13 mouse cellular contexts compared by ENCODE assay signal in genomic region chr8:11324801-11325395, GRCm38 (mm10). TPM values are rescaled to one million over a fixed set of nuclear protein-coding genes. Genes with fewer than 3 reads are reported as not detected.
A peak's percentile ranks its signal among the peaks of the same experiment; 100 is the strongest.
DNase-seq lines count a peak whose midpoint lies in the region; ATAC-seq and TF ChIP-seq lines count a peak whose summit lies in the region.
"Had no signal": no experiment of that assay in that cellular context is flagged by ENCODE, and none has a peak within 500 bp of the region (broad histone marks: within the 10 kb centered on the region; RNA-seq: fewer than 3 reads in every experiment).

No protein-coding gene starts in this region.

- no peak overlapping the region for H3K9ac ChIP-seq in heart, adult 2 months (ENCODE audit: low read depth, low read length)
- peak overlapping the region; percentile 36; the same call in 1 of the 2 replicates for H3K9ac ChIP-seq in heart, embryonic 14.5 days (ENCODE audit: low read length)
- 0 out of 2 replicates have a peak overlapping the region, but pooled peaks have one; percentile 28 for H3K9ac ChIP-seq in kidney, postnatal 0 days (ENCODE audit: low read depth, low read length)
- H3K9ac ChIP-seq in liver, embryonic 12.5 days, result no peak overlapping the region
- H3K9ac ChIP-seq: lung, embryonic 15.5 days had no signal

- no peak for ATAC-seq in heart, embryonic 14.5 days (ENCODE audit: insufficient number of reproducible peaks, insufficient read depth, low FRiP score, low read depth)
- no peak for ATAC-seq in kidney, postnatal 0 days (replicated peaks; ENCODE audit: low FRiP score, low read depth)
- ATAC-seq in liver, embryonic 12.5 days, result no peak

- no peaks in the 10 kb centered on the region for H3K27me3 ChIP-seq in heart, adult 2 months (ENCODE audit: control insufficient read depth, insufficient read depth, low read length)
- H3K27me3 ChIP-seq in heart, embryonic 14.5 days (ENCODE audit: control insufficient read depth, insufficient read depth, low read length), result no peaks in the 10 kb centered on the region
- H3K27me3 ChIP-seq in kidney, postnatal 0 days (ENCODE audit: insufficient read depth, low read length), result no peaks in the 10 kb centered on the region
- no peaks in the 10 kb centered on the region for H3K27me3 ChIP-seq in liver, embryonic 12.5 days (replicated peaks)
- H3K27me3 ChIP-seq: lung, embryonic 15.5 days had no signal

- 27% methylated on average over 6 of the region's 6 CpGs for WGBS in heart, adult 2 months
- 36% methylated on average over 6 of the region's 6 CpGs for WGBS in heart, embryonic 14.5 days
- WGBS in kidney, postnatal 0 days, result 59% methylated on average over 6 of the region's 6 CpGs
- 55% methylated on average over 6 of the region's 6 CpGs for WGBS in liver, embryonic 12.5 days (ENCODE audit: insufficient replicate concordance)

- H3K4me3 ChIP-seq in heart, adult 2 months, result no peak overlapping the region
- no peak overlapping the region for H3K4me3 ChIP-seq in heart, embryonic 14.5 days (ENCODE audit: control insufficient read depth in 1 of 2, insufficient read depth in 1 of 2, low read depth in 1 of 2, low read length in 2 of 2)
- H3K4me3 ChIP-seq in kidney, postnatal 0 days (replicated peaks; ENCODE audit: low read depth, low read length), result no peak overlapping the region
- H3K4me3 ChIP-seq in liver, embryonic 12.5 days, result no peak overlapping the region
- H3K4me3 ChIP-seq: layer of hippocampus, adult 2 months; lung, embryonic 15.5 days had no signal

- TF ChIP-seq POLR2A in heart, adult 2 months (IDR thresholded peaks at IDR 0.05; ENCODE audit: insufficient read depth, low read depth, low read length), result no peak

- no peak overlapping the region for H3K4me2 ChIP-seq in heart, embryonic 14.5 days (ENCODE audit: low read length)
- H3K4me2 ChIP-seq in kidney, postnatal 0 days (ENCODE audit: low read length), result no peak overlapping the region
- no peak overlapping the region for H3K4me2 ChIP-seq in liver, embryonic 12.5 days
- H3K4me2 ChIP-seq: lung, embryonic 15.5 days; midbrain, embryonic 11.5 days had no signal

- peaks cover 9% of the 10 kb centered on the region for H3K79me2 ChIP-seq in heart, adult 2 months (replicated peaks; ENCODE audit: control insufficient read depth, insufficient read depth, low read length)

- intact Hi-C loops in heart, adult 2 months (cut with DNase I), result no loop called here
- intact Hi-C loops in heart, postnatal 25 days (cut with DNase I), result no loop called here

- H3K4me1 ChIP-seq in heart, adult 2 months (ENCODE audit: control insufficient read depth, insufficient read depth, low read length), result peaks cover 51% of the 10 kb centered on the region
- H3K4me1 ChIP-seq in heart, embryonic 14.5 days (ENCODE audit: control insufficient read depth in 2 of 2, insufficient read depth in 2 of 2, low read length in 2 of 2), result peaks cover 40 to 77% of the 10 kb centered on the region in 2 experiments
- H3K4me1 ChIP-seq in kidney, postnatal 0 days (replicated peaks; ENCODE audit: insufficient read depth, low read length), result peaks cover 45% of the 10 kb centered on the region
- H3K4me1 ChIP-seq in liver, embryonic 12.5 days, result no peaks in the 10 kb centered on the region

- no peaks in the 10 kb centered on the region for H3K9me3 ChIP-seq in heart, embryonic 14.5 days (ENCODE audit: control insufficient read depth, low read length)
- H3K9me3 ChIP-seq in kidney, postnatal 0 days (replicated peaks; ENCODE audit: low read length), result no peaks in the 10 kb centered on the region
- no peaks in the 10 kb centered on the region for H3K9me3 ChIP-seq in liver, embryonic 12.5 days (replicated peaks)
- H3K9me3 ChIP-seq: lung, embryonic 15.5 days had no signal

- peak overlapping the region; percentile 47 for H3K27ac ChIP-seq in heart, adult 2 months
- peak overlapping the region; percentile 60 to 76 for H3K27ac ChIP-seq in heart, embryonic 14.5 days (replicated peaks in 1 of 2; ENCODE audit: control insufficient read depth in 1 of 2, insufficient read depth in 1 of 2, low read depth in 2 of 2, low read length in 2 of 2)
- H3K27ac ChIP-seq in kidney, postnatal 0 days, result 0 out of 2 replicates have a peak overlapping the region, but pooled peaks have one; percentile 54
- H3K27ac ChIP-seq in liver, embryonic 12.5 days, result no peak overlapping the region
- H3K27ac ChIP-seq: layer of hippocampus, adult 2 months; lung, embryonic 15.5 days had no signal

- DNase-seq in heart, adult 2 months, result no peak
- DNase-seq in heart, postnatal 25 days (ENCODE audit: low spot score), result no peak
- peak; percentile 54 for DNase-seq in Muller cell, postnatal 12 days (ENCODE audit: inconsistent ontology term)
- DNase-seq in kidney, postnatal 0 days (ENCODE audit: low spot score), result no peak
- no peak for DNase-seq in spleen, postnatal 10 days (ENCODE audit: low spot score in 2 of 2)
- no peak for DNase-seq in right cerebral cortex, postnatal 4 days
- DNase-seq: spleen, adult 18-20 months had no signal

- peaks cover 35% of the 10 kb centered on the region for H3K36me3 ChIP-seq in heart, adult 2 months (ENCODE audit: control insufficient read depth, insufficient read depth, low read length)
- peaks cover 7% of the 10 kb centered on the region; the same call in 1 of the 2 replicates for H3K36me3 ChIP-seq in heart, embryonic 14.5 days (ENCODE audit: control insufficient read depth, insufficient read depth, low read length)
- H3K36me3 ChIP-seq in kidney, postnatal 0 days (ENCODE audit: insufficient read depth, low read length), result peaks cover 3% of the 10 kb centered on the region; the same call in 1 of the 2 replicates
- no peaks in the 10 kb centered on the region for H3K36me3 ChIP-seq in liver, embryonic 12.5 days
- H3K36me3 ChIP-seq: lung, embryonic 15.5 days had no signal

- no peak for TF ChIP-seq CTCF in heart, adult 2 months (IDR thresholded peaks at IDR 0.05)
- no peak for TF ChIP-seq CTCF in kidney, postnatal 0 days (IDR thresholded peaks at IDR 0.05; ENCODE audit: low read depth)

- TF ChIP-seq EP300 in heart, adult 2 months (IDR thresholded peaks at IDR 0.05; ENCODE audit: insufficient read depth, low read depth, low read length), result no peak

RNA-seq across cellular contexts. Expression of gene Col4a1, which starts 12.3 kb away (rescaled TPM):
- total RNA-seq in heart, adult 2 months (2021), result 100 to 1,000 TPM; 221 to 311 TPM
- 258 and 384 TPM in 2 replicates for polyA plus RNA-seq in heart, adult 2 months (2012; rRNA removed)
- 100 to 1,000 TPM; 537 to 622 TPM for total RNA-seq in heart, postnatal 25 days (2021)
- 250 and 253 TPM in 2 replicates for polyA plus RNA-seq in heart, embryonic 14.5 days (2014; fragmentation: Nextera tagmentation; extraction: Ambion mirVana)
- 305 and 310 TPM in 2 replicates for polyA plus RNA-seq in kidney, postnatal 0 days (2015; fragmentation: Nextera tagmentation; extraction: Ambion mirVana)
- polyA plus RNA-seq in liver, embryonic 12.5 days (2016; fragmentation: Nextera tagmentation; extraction: Ambion mirVana), result 28.9 and 30.9 TPM in 2 replicates
- total RNA-seq: MEL had no signal

RNA-seq across cellular contexts. Expression of gene Col4a2, which starts 12.3 kb away (rescaled TPM):
- 100 to 1,000 TPM; 139 to 172 TPM for total RNA-seq in heart, adult 2 months (2021)
- 104 and 139 TPM in 2 replicates for polyA plus RNA-seq in heart, adult 2 months (2012; rRNA removed)
- total RNA-seq in heart, postnatal 25 days (2021), result 100 to 1,000 TPM; 292 to 338 TPM
- 77.7 and 80.3 TPM in 2 replicates for polyA plus RNA-seq in heart, embryonic 14.5 days (2014; fragmentation: Nextera tagmentation; extraction: Ambion mirVana)
- polyA plus RNA-seq in kidney, postnatal 0 days (2015; fragmentation: Nextera tagmentation; extraction: Ambion mirVana), result 139 and 140 TPM in 2 replicates
- polyA plus RNA-seq in liver, embryonic 12.5 days (2016; fragmentation: Nextera tagmentation; extraction: Ambion mirVana), result 11.8 and 12.0 TPM in 2 replicates

Comparison
In these comparisons a context has a peak if more than half of its experiments do, and no peak if none do; other contexts are left out.
1. H3K9ac ChIP-seq: peak in heart, embryonic 14.5 days (single experiment) and kidney, postnatal 0 days (single experiment); none in heart, adult 2 months (single experiment) and liver, embryonic 12.5 days (single experiment).